Mouse (Mus musculus) lung, adult 2 months (tissue): ENCODE results near the gene Ccser2.

Source experiments
- CTCF ChIP-seq: fragments of 200-500 bp; IDR thresholded peaks from 2 replicates; pipeline ENCODE4 v1.5.1; 2011; ENCODE audit warnings: mild to moderate bottlenecking, low read length, control low read depth; ENCODE audit not compliant: insufficient read depth
- POLR2A ChIP-seq: fragments of 200-500 bp; IDR thresholded peaks from 2 replicates; pipeline ENCODE4 v1.6.1; 2011; ENCODE audit warnings: low read depth, mild to moderate bottlenecking, control low read depth, low read length, borderline replicate concordance; ENCODE audit errors: extremely low read depth

DNA sequence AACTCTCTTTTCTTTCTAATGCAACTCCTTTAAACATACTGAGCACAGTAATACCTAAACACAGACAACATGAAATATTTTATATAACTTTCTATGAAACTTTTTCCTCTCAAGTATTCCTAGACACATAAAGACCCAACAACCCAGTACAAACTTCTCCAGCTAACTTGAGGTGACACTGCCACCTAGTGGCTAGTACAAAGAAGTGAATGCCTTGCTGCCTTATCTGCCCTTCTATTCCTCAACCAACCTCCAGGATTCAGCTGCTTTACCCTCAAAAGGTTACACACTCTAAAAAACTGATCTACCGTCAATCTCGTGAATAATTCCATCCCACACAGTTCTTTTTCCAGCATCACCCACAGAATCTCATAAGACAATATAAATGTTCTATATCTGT lies 16.4 kb downstream of the Ccser2 start:
- TF ChIP-seq POLR2A (no peak), CTCF (peak; percentile 61)
